Mouse (Mus musculus) lung, postnatal 0 days (tissue): ENCODE data around the gene Apol9b.

ENCODE experiments used
- CTCF ChIP-seq: IDR thresholded peaks from 2 replicates; pipeline ENCODE4 v1.5.1; 2016; ENCODE audit warnings: antibody characterized with exemption, mild to moderate bottlenecking
- EP300 ChIP-seq: IDR thresholded peaks from 2 replicates; pipeline ENCODE4 v1.6.1; 2016; ENCODE audit warnings: antibody characterized with exemption, mild to moderate bottlenecking, control low read depth

DNA sequence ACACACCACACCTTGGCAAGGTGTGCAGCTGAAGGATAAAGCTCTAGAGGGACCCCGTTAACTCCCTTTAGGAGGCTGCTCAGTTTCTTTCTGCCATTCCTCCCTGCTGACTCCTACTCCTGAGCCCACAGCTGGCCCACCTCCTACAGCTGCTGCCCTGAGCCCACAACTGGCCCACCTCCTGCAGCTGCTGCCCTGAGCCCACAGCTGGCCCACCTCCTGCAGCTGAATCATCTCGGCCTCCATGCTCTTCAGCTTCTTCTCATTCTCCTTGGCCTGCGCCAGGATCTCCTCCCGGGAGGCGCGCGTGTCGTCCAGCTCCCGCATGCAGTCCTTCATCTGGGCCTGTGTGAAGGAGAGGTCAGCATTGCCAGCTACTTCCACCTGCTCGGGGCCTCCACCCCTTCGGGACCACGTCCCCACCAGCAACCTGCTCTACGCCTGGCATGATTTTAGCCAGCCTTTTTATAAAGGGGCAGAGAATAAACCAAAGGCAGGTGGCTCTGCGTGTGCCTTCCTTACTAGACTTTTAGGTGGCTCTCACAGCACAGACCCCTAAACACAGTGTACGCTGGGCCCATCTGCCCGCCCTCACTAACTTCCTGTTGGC is 36.8 kb downstream of the Apol9b start:
- no peak for TF ChIP-seq CTCF
- no peak for TF ChIP-seq EP300
